Mouse (Mus musculus): Measurements from ENCODE around the gene Spry2.
A peak's percentile ranks its signal among the peaks of the same experiment; 100 is the strongest.

Gene Spry2

GRCm38 (mm10) chr14:105896791-105897568 lies at the start of gene Spry2:
Gene Spry2, minus strand, starts transcription at chr14:105896819.
- peak; percentile 97 for DNase-seq

GRCm38 (mm10) chr14:105941353-105941752 lies 44.7 kb upstream of the Spry2 start:
- no peak for DNase-seq

DNA sequence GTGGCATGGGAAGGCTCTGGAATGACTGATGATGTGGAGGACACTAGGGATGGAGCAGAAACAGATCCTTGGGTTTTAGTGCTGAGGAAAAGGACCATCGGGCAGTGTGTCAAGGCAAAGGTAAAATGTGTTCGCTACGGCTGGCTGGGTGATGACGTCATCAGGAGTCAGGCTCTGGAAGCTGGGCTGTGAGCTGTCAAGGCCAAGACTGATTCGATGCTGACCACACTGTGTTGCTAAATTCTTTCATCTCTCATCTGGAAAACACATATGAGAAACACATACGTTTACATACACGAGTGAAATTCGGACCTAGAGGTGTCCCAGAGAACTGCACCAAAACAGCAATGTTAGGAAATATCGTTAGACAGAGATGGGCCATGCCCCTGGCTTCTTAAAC lies 30.1 kb upstream of the Spry2 start:
- DNase-seq: no peak

DNA sequence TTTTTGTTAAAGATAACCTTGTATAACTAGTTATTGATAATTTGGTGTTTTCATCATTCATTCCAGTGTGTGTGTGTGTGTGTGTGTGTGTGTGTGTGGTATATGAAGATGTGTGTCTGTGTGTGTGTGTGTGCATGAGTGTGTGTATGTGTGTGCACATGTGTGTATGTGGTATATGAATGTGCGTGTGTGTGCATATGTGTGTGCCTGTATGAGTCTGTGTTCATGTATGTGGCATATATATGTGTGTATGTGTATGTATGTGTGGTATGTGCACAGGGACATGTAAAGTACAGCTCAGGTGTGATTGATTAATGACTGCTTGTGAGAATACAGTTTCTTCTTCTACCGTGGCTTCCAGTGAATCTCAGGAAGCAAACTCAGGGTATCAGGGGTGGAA lies 28.7 kb upstream of the Spry2 start:
- no peak for DNase-seq

GRCm38 (mm10) chr14:105924712-105925111 lies 28.1 kb upstream of the Spry2 start:
- peak; percentile 69 for DNase-seq

DNA sequence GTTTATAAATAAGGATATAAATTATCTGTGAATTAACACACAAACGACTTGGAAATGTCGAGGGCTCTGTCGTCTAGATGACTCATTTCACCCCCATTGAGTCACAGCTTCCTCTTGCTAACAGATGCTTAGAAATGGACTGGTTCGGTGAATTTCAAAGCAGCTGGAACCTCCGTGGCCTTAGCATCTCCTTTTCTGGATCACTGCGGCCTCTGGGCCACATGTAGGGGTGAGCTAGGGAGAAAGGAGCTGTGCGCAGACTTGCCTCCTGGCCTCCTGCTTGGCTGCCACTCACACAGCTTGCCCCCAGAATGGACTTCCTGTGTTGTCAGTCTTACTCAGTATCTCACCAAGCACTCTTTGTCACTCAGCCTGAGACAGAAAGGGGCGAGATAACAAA lies 26.3 kb upstream of the Spry2 start:
- peak; percentile 49 for DNase-seq

GRCm38 (mm10) chr14:105922427-105922826 lies 25.8 kb upstream of the Spry2 start:
- DNase-seq: peak; percentile 34

DNA sequence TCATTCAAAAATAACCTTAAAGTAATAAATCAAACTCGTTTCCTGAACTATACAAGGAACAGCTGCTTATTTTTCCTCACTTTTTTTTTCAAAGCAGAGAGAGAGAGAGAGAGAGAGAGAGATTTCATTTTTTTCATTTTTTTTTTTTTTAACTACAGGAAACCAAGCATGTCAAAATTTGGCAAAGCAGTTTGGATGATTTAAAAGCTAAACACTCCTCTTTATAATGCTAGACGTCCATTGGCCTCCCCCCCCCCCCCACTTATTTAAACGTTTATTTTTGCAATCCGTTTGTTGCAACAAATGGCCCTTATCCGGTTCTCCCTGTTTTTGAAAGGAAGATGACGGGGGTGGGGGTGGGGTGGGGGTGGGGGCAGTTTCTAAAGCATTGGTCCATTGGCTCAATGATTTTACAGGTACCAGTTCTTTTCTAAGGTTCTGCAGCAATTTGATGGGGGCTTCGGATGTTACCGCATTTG lies 24.6 kb upstream of the Spry2 start:
- no peak for DNase-seq

DNA sequence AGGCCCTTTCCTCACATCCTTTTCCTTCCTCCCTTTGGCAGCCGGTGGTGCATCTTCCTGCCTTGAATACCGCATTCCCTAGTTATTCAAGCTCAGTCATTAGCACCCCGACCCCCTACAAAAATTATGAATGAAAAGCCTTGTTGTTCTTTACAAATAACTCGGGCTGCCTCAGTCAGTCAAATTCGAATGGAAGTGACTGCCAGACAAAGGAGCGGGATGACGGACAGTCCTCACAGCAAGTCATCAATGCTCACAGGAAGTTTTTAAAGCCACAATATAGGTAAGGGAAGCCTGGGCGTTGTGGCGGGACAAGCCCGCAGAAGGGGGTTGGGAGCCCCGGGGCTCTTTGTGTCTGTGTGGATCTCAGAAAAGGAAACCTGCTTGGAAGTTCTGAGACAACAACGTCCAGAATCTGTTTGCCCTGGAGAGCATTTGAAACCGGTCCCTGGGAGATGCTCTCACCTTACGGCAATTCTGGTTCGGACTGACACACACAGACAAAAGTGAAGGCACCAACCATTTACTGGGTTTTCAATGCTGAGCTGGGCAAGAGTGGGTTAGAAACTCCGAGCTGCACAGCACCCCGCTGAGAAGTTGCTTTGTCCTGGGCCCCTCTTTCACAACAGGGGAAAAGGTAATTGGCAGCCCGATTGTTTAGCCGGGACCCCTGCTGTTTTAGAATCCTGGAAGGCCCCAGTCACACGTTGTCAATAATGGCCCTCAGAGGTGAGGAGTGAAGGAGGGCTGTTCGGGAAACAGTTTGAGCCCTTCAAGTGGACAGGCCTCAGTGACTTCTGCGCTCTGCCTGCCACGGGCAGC lies 24.0 kb upstream of the Spry2 start:
- DNase-seq: peak; percentile 76

DNA sequence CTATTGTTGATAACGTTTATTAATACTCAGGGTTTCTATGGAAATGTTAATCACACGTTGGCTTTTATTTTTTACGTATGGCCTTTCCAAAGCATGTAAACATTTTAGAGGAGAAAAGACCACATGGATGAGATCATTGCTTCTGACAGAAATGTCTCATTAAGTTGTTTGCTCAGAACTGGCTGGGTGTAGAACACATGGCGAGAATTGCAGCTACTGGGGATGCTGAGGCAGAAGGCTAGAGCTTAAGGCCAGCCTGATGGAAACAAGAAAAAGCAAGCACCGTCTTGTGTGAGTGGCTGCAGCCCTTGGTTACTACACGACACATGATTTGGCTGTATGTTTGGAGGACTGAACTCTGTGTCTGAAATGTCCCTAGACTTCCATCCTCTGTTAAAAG lies 10.6 kb upstream of the Spry2 start:
- DNase-seq: no peak

DNA sequence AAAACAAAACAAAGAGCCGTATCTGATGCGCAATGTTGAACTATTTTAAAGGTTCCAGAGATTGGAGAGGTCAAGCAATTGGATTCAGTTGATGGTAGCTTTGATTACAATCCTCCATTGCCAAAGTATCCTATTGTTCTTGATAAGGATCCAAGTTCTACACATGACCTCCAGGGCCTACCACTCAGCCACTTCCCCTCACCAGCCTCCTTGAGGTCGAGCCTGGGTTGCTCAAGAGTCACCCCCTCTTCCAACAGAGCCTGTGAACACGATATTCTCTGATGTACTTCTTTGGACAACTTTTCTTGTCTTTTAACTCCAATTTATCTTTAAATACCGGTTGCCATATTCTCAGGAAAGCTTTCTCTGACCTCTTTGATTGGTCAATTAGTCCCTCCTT lies 9.3 kb upstream of the Spry2 start:
- no peak for DNase-seq

- DNase-seq: no peak
These were observed 8.9 kb upstream of the Spry2 start for GRCm38 (mm10) chr14:105905509-105905908.

- DNase-seq: peak; percentile 34
These were observed 6.2 kb upstream of the Spry2 start for GRCm38 (mm10) chr14:105902807-105903206.

DNA sequence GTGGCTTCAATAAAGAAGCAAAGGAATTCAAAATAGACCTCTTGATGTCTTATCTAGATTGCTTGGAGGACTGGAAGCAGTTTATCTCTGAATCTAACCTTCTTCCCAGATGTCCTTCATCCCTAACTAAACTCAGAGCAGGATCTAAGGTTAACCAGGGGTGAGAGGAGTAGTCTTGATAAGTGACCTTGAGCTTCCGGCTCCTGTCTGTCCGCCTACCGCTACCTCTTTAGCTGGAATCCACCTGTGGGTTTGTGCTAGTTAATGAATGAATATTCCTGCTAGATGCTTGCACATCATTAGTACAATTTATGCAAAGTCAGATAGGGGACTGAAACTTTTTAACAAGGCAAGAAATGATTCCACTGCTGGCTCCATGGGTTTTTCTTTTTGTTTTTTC lies 4.2 kb upstream of the Spry2 start:
- no peak for DNase-seq

- peak; percentile 41 for DNase-seq
These were observed 2.5 kb upstream of the Spry2 start for GRCm38 (mm10) chr14:105899116-105899515.

DNA sequence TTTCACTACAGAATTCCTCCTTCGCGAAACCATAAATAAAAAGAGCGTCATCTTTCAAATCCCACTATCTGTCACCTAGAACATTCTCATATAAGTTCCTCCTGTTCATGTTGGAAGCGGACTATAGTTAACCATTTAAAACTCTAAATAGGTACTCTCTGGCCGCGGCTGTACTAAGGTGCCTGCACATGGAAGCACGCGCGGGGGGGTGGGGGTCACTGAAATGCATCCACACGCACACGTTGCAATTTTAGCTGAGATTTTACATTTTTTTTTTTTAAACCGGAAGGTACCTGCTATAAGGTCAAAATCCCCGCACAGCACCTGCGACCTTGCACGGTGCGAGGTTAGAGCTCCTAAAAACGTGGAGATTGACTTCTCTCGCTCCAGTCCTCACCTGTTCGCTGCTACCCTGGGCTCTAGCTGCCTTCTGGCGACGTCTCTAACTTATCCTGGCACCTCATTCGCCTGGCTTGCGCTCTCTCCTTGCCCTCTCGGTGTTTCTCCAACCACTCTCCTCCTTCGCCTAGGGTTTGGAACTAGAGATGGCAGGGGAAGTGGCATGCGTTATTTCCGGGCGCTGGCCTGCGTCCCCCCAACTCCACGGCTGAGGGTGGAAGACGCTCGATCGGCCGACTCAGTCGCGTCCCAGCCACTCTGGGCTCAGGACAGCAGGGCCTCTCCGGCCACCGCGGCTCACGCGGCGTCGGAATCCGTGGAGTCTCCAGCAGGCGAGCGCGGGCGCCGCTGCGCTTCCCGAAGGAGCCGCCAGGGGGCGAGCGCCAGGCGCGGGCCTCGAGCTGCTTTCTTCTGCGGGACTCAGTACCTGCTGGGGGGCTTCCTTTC lies 1.9 kb upstream of the Spry2 start:
- peak; percentile 89 for DNase-seq

DNA sequence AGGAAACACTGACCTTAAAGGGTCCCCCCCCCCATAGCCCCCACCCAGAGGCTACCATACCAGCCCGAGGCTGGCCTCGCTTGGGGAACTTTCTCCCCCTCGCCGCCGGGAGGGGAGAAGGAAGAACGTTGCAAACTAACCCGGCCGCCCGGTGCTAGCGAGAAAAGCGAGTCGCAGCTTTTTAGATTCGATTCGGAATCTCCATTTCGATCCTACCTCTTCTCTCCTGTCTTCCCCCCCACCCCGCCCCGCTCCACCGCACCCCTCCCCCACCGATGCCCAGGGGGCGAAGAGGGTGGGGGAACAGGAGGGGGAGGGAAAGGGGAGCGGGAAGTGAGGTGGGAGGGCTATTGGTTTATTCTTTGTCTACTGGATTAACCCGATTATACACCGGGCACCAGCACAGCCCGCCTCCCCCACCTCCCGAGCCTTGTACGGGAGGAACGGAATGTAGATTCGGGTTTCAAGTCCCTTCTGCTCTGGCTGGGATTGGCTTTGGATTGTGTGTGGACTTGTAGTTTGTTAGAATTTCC lies 1.0 kb upstream of the Spry2 start:
- peak; percentile 86 for DNase-seq

GRCm38 (mm10) chr14:105895961-105896651 lies 513 bp downstream of the Spry2 start:
- peak; percentile 70 for DNase-seq

- DNase-seq: peak; percentile 79
These were observed 1.4 kb downstream of the Spry2 start for GRCm38 (mm10) chr14:105894971-105895873.

GRCm38 (mm10) chr14:105893623-105893995 lies 3.0 kb downstream of the Spry2 start:
- DNase-seq: peak; percentile 42

Measured in embryo, embryonic 11 days (tissue).